Mouse (Mus musculus) MEL (cell line): ENCODE measurements around the gene 5830473C10Rik.
A peak's percentile ranks its signal among the peaks of the same experiment; 100 is the strongest.

Experiments used
- CTCF ChIP-seq, 3 experiments: IDR thresholded peaks in 2 of 3; conservative IDR thresholded peaks in 1 of 3; 2 replicates each; pipeline ENCODE4 v1.5.1; 2011 to 2012; ENCODE audit warnings: low read length in 3 of 3, low read depth in 2 of 3, mild to moderate bottlenecking in 2 of 3, improper control_type of control experiment in 1 of 3, inconsistent platforms in 1 of 3, mixed read lengths in 1 of 3, moderate library complexity in 1 of 3; ENCODE audit not compliant: control insufficient read depth in 1 of 3, insufficient read depth in 1 of 3, poor library complexity in 1 of 3, severe bottlenecking in 1 of 3
- E2F4 ChIP-seq: IDR thresholded peaks from 2 replicates; pipeline ENCODE4 v1.6.1; 2011; ENCODE audit warnings: low read depth, low read length, improper control_type of control experiment, borderline replicate concordance
- EP300 ChIP-seq, 2 experiments: IDR thresholded peaks; 2 replicates each; pipeline ENCODE4 v1.6.1; 2011; ENCODE audit warnings: improper control_type of control experiment in 2 of 2, low read length in 2 of 2, low read depth in 1 of 2, mild to moderate bottlenecking in 1 of 2
- GATA1 ChIP-seq: IDR thresholded peaks from 2 replicates; pipeline ENCODE4 v1.6.1; 2011; ENCODE audit warnings: low read depth, low read length, improper control_type of control experiment
- HCFC1 ChIP-seq: IDR thresholded peaks from 2 replicates; pipeline ENCODE4 v1.6.1; 2012; ENCODE audit warnings: low read depth, mild to moderate bottlenecking, inconsistent platforms, low read length, improper control_type of control experiment, moderate library complexity
- MXI1 ChIP-seq: IDR thresholded peaks from 2 replicates; pipeline ENCODE4 v1.6.1; 2011; ENCODE audit warnings: mild to moderate bottlenecking, low read depth, low read length, improper control_type of control experiment
- POLR2A ChIP-seq, 2 experiments: IDR thresholded peaks; 2 replicates each; pipeline ENCODE4 v1.6.1; 2011 to 2012; ENCODE audit warnings: low read length in 2 of 2, mild to moderate bottlenecking in 2 of 2, control low read depth in 1 of 2, improper control_type of control experiment in 1 of 2, low read depth in 1 of 2, moderate library complexity in 1 of 2; ENCODE audit not compliant: control insufficient read depth in 1 of 2, insufficient read depth in 1 of 2, poor library complexity in 1 of 2
- POLR2AphosphoS2 ChIP-seq: IDR thresholded peaks from 2 replicates; pipeline ENCODE4 v1.6.1; 2011; ENCODE audit warnings: low read length, improper control_type of control experiment
- SMC3 ChIP-seq: IDR thresholded peaks from 2 replicates; pipeline ENCODE4 v1.6.1; 2011; ENCODE audit warnings: low read depth, low read length, improper control_type of control experiment
- TAL1 ChIP-seq: IDR thresholded peaks from 2 replicates; pipeline ENCODE4 v1.6.1; 2012; ENCODE audit warnings: mild to moderate bottlenecking, inconsistent platforms, low read length, moderate library complexity, mixed read lengths
- USF2 ChIP-seq, 2 experiments: IDR thresholded peaks; 2 replicates each; pipeline ENCODE4 v1.6.1; 2011 to 2012; ENCODE audit warnings: improper control_type of control experiment in 2 of 2, low read length in 2 of 2, borderline replicate concordance in 1 of 2, inconsistent platforms in 1 of 2, low read depth in 1 of 2, mild to moderate bottlenecking in 1 of 2; ENCODE audit not compliant: insufficient read depth in 1 of 2
- ZMIZ1 ChIP-seq: IDR thresholded peaks from 2 replicates; pipeline ENCODE4 v1.6.1; 2012; ENCODE audit warnings: low read depth, mild to moderate bottlenecking, inconsistent platforms, low read length, improper control_type of control experiment, moderate library complexity

DNA sequence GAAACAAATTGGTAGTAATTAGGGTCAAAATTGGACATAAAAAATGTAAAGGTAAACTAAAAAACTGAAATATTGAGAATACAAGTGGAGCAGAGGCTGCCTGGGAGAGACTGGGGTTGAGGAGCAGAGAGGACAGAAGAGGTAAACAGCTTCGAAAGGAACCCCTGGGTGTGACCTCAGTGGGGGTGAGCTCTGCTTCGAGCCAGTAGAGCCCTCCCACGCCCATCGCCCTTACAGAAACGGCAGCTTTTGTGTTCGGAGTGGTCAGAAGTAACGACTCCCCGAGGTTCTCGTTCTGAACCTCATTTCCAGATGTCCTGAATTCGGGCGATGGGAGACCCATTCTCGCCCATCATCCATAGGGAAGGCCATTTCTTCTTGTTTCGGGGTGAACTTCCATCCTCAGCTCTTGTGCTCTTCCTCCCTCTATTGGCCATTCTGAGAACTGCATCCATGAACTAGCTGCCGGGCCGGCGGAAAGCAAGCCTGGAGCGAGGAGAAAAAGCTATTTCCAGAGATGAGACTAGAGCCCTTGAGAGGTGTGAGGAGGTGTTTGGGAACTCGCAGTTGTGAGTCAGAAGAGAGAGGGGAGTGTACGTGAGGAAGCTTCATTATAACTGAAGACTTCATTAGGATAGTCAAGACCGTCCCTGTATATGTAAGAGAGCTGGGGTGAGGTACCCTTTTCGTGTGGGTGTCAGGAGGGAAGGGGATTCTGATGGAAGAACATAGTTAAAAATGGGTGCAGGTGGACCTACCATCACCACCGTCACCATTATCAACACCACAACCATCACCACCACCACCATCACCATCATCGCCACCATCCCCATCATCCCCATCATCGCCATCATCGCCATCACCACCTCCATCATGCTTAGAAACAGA is 28.0 kb downstream of the 5830473C10Rik start:
- no peak for TF ChIP-seq GATA1
- peak; percentile 49 to 73 (median 64) for TF ChIP-seq CTCF (IDR thresholded peaks at IDR 0.05 in 2 of 3, conservative IDR thresholded peaks at IDR 0.05 in 1 of 3; ENCODE audit: control insufficient read depth in 1 of 3, insufficient read depth in 1 of 3, low read depth in 2 of 3, low read length in 3 of 3, poor library complexity in 1 of 3, severe bottlenecking in 1 of 3)
- TF ChIP-seq ZMIZ1, result no peak
- no peak for TF ChIP-seq HCFC1
- TF ChIP-seq MXI1, result no peak
- no peak for TF ChIP-seq E2F4
- no peak for TF ChIP-seq TAL1
- TF ChIP-seq POLR2AphosphoS2, result no peak
- TF ChIP-seq EP300 (IDR thresholded peaks at IDR 0.05; ENCODE audit: low read depth in 1 of 2, low read length in 2 of 2), result no peak
- TF ChIP-seq POLR2A (IDR thresholded peaks at IDR 0.05; ENCODE audit: control insufficient read depth in 1 of 2, insufficient read depth in 1 of 2, low read depth in 1 of 2, low read length in 2 of 2, poor library complexity in 1 of 2), result no peak; a peak in 1 of 4 replicates
- no peak for TF ChIP-seq USF2 (IDR thresholded peaks at IDR 0.05; ENCODE audit: borderline replicate concordance in 1 of 2, insufficient read depth in 1 of 2, low read depth in 1 of 2, low read length in 2 of 2)
- peak; percentile 39 for TF ChIP-seq SMC3
